Mouse (Mus musculus) C2C12 (cell line): ENCODE measurements around the gene Prmt7.

Experiments used
- CTCF ChIP-seq: IDR thresholded peaks from one replicate; pipeline ENCODE4 v1.5.1; 2011; ENCODE audit not compliant: control insufficient read depth, insufficient read depth, insufficient read length
- FOSL1 ChIP-seq: IDR thresholded peaks from one replicate; pipeline ENCODE4 v1.8.0; 2011; ENCODE audit warnings: mild to moderate bottlenecking, low read length; ENCODE audit not compliant: poor library complexity, insufficient read depth, severe bottlenecking
- MYOG ChIP-seq: IDR thresholded peaks from one replicate; pipeline ENCODE4 v1.6.1; 2011; ENCODE audit not compliant: control insufficient read depth, insufficient read length; ENCODE audit errors: extremely low read depth

DNA sequence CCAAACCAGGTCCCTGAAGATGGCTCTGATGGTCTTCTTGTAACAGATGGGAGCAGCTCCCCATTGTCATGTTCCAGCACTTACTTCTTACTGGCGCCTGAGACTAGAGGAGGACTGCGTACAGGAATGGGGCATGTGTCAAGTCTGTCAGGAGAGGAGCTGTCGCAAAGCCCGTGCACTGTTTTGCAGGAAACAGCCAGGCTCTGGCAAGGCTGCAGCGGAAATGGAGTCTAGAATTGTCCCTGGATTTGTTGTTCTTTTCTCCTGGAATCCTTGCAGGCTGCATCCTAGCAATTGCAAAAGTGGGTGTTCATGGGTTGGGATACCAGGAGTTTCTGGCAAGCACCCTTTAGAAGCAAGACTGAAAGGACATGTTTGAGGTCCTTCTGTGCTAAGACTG lies 87.5 kb downstream of the Prmt7 start:
- no peak for TF ChIP-seq CTCF
- TF ChIP-seq FOSL1 = no peak
- no peak for TF ChIP-seq MYOG
